Mouse (Mus musculus) kidney, adult 11 months (tissue): ENCODE measurements around the gene Gm9573.

ENCODE experiments used
- DNase-seq: peaks from one replicate; pipeline ENCODE4 v3.0.0; 2022

Gm9573 gene

DNA sequence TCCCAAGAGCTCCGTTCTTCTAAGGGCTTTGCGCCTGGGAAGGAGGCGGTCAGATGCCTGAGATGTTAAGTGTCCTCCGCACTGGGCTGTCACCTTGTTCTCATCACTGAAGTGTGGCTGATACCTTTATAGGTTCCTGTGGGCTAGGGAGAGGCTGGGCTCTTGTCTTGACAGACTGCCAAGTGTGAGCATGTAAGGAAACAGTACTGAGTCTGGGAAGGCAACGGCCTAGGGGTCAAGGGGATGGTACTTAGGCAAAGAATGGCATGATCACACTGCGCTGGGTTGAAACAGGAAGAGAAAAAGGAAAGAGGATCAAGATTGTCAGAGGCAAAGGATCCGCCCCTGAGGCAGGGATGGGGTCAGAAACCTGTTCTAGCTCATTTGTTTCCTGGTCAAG, at the start of gene Gm9573:
Gm9573 (minus strand) TSS at position 101 of the 400 bp plus-strand sequence.
- DNase-seq: no peak

DNA sequence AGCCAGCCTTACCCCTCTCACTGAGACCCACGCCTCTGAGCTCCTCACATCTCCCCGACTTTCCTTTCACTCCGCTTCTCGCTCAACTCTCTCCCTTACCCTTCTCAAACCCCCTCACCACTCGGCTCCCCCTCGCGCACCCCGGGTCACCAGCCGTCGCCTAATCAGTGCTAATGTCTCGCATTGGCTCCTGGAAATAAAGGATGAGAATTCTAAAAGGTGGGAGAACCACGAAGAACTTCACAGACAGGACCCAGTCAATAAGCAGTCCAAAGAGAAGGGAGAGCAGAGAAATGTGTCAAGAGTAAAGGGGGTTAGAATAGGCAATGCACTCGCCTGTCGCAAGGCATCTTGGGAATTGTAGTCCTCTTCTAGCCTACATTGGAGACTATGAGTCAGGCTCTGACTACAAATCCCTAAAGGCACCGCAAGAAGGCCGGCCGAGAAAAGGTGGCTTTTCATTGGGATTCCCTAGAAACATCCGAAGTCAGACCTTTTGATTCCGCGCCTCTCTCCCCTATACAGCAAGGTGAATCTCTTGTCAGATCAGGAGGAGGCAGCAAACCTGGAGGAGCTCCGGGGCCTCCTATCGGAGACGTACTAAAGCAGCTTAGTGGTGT, 47.1 kb upstream of the Gm9573 start, which contains the start of gene Gtf2h4:
Gtf2h4 (minus strand) TSS at position 324 of the 620 bp plus-strand sequence.
- peak; percentile 94 for DNase-seq

GRCm38 (mm10) chr17:35672527-35672926, 46.1 kb upstream of the Gm9573 start:
- no peak for DNase-seq

GRCm38 (mm10) chr17:35671846-35672245, 45.4 kb upstream of the Gm9573 start:
- DNase-seq: no peak

DNA sequence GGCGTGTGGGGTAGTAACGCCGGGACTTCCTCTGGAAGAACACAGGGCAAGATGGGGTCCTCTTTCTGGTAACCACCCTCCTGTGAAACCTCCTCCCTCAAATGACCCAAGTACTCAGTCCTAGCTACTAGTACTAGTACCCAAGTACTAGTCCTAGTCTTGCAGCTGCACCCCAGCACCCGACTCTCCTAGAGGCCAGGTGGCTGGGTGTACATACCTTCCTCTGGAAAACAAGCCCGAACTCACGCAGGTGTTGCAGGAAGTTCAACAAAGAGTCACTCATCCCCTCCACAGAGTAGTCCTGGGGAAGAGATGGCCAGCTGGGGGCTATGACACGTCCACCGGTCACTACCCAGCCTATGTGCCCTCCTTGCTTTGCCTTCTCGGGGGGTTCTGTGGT, 43.3 kb upstream of the Gm9573 start:
- DNase-seq: no peak

- peak; percentile 96 for DNase-seq
Observed at GRCm38 (mm10) chr17:35667334-35668065, 41.1 kb upstream of the Gm9573 start, which contains the start of gene Vars2. Vars2 (minus strand) TSS chr17:35667592.

- DNase-seq: peak; percentile 14
Observed at GRCm38 (mm10) chr17:35666851-35667256, 40.4 kb upstream of the Gm9573 start.

GRCm38 (mm10) chr17:35665957-35666515, 39.6 kb upstream of the Gm9573 start:
- peak; percentile 52 for DNase-seq

DNA sequence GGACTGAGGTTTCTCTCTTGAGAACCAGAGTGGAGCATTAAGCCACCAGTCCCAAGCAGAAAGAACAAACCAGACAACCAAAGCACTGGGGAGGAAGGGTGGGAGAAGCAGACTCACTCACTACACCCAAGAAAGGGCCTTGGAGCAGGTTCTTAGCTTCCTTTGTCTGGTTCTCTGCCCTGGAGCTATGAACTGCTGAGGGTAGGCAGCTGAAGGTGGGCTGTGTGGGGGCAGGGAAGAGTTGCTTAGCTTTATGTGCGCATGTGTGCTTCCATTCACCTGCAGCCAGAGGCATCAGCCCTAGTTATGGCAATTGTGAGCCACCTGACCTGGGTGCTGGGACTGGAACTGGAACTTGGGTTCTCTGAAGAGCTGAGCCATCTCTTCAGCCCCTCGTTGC, 26.6 kb upstream of the Gm9573 start:
- no peak for DNase-seq

GRCm38 (mm10) chr17:35649429-35649828, 23.0 kb upstream of the Gm9573 start:
- DNase-seq: peak; percentile 57

- DNase-seq: peak; percentile 27
Observed at GRCm38 (mm10) chr17:35643609-35644236, 17.3 kb upstream of the Gm9573 start, which contains the start of gene Mucl3. Mucl3 (minus strand) TSS chr17:35643695.

GRCm38 (mm10) chr17:35639352-35639751, 12.9 kb upstream of the Gm9573 start:
- DNase-seq: no peak

- peak; percentile 56 for DNase-seq
Observed at GRCm38 (mm10) chr17:35638475-35639190, 12.2 kb upstream of the Gm9573 start.

GRCm38 (mm10) chr17:35636363-35636762, 9.9 kb upstream of the Gm9573 start:
- peak; percentile 29 for DNase-seq

DNA sequence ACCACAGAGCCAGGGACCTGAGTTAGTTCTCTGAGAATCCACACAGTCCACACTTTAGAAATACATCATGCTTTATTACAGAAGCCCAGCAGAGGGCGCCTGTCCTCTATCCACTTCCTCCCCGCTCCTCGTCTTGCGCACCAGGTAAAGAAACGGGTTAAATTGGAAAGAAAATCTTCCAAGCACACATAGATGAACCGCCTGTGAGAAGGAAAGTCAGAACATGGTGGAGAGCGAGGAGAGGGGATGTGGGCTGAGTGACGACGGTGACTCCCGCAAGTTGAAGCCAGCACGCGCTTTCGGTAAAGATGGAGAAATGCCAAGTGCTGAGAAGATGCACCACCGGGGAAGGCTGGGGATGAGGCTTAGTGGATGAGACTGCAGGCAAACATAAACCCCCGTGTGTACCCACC, 9.3 kb upstream of the Gm9573 start:
- peak; percentile 60 for DNase-seq

DNA sequence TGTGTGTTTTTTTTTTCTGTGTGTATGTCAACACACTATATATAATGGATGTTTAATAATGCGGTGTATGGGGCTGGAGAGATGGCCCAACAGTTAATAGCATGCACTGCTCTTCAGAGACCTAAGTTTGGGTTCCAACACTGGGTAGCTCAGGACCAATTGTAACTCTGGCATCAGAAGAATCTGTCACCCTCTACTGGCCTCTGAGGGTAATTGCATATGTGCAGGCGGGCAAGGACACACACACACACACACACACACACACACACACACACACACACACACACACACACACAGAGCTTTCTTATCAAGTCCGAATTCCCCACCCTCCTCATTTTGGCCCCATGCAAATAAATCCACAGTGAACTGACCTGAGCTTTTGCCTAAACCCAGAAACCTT, 8.8 kb upstream of the Gm9573 start:
- no peak for DNase-seq

- DNase-seq: peak; percentile 49
Observed at GRCm38 (mm10) chr17:35633992-35634391, 7.6 kb upstream of the Gm9573 start.

DNA sequence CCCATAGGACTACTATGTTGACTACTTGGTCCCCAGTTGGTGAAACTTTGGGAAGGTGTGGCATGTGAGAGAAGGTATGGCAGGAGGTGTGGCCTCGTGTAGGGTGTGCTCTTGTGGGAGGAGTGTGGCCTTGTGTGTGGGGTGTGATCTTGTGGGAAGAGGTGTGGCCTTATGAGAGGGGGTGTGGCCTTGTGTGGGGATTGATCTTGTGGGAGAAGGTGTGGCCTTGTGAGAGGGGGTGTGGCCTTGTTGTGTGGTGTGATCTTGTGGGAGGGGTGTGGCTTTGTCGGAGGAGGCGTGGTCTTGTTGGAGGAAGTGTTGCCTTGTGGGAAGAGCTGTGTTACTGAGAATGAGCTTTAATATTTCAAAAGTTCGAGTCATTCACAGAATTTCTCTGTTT, 9.3 kb downstream of the Gm9573 start:
- DNase-seq: no peak

DNA sequence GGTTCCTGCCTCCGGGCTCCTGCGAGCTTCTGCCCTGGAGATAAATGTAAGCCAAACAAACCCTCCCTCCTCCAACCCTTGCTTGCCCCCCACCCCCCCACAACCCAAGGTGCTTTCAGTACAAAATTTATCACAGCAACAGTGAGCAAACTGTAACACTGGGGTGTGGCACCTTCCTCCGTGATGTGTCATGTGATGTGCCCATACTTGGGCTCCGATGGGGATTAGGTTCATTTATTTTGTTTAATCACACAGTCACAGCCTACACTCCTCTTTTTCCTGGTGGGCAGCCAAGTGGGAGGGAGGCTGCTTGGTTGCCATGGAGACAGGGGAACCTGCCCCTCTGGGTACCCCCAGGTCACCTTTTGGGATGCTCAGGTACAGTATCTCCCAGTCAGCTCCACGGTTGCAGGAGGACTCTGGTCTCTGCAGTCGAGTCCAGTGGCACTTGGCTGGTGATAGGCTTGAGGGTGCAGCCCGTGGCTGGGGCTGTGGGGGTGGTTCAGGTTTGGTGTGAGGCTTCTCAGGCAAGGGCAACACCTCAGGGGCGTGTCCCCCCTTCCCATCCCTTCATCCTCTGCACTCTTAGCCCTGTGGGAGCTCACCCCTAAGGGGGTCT, 24.6 kb downstream of the Gm9573 start:
- DNase-seq: no peak

DNA sequence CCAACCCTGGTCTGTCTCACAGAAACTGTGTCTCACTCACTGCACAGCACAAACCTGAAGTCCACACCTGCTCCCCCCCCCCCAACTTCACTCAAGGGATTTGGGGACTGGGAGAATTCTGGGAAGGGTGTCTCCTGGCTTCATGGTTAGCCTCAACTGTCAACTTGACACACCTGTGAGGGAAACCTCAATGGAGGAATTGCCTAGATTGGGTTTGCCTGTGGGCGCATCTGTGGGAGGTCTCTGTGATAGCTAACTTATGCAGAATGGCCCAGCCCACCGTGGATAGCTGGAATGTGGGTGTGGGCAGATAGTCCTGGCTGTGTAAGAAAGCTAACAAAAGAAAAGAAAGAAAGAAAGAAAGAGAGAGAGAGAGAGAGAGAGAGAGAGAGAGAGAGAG, 25.2 kb downstream of the Gm9573 start, which contains the start of gene Sfta2:
Sfta2 (plus strand) TSS at position 301 of the 400 bp plus-strand sequence.
- DNase-seq: no peak

DNA sequence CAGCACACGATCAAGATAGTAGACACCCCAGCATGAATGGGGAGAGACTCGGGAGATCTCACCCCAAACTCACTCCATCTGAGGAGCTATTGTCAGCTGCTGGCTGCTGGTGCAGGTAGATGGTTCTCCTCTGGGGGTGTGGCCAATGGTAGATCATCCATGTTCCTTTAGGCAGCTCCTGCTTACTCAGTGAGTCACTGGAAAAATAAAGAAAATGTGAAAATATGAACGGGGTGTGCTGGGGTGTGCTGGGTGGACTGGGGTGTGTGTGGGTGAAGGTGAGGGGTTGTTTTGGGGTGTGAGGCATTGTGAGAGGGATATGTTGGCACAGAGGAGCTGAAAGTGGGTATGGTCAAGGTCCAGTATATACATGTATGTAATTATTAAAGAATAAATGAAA, 29.0 kb downstream of the Gm9573 start:
- no peak for DNase-seq

- DNase-seq: no peak
Observed at GRCm38 (mm10) chr17:35594456-35594855, 32.0 kb downstream of the Gm9573 start.
